Mouse (Mus musculus): ENCODE results near the gene Cycs. TPM values are rescaled to one million over a fixed set of nuclear protein-coding genes. Genes with fewer than 3 reads are reported as not detected.

The Cycs gene
- total RNA-seq (2021), result 10 to 100 TPM; 44.7 to 46.1 TPM
- long read RNA-seq, experiment 1, transcript Cycs-202 (3 exons, 3,123 nt), result major isoform, 221 of 226 reads
- long read RNA-seq, experiment 1, partial matches to known transcripts, result 1 of 226 reads
- long read RNA-seq, experiment 1, other reads (novel, unspliced or antisense), result 0 of 226 reads
- long read RNA-seq, experiment 2, transcript Cycs-202 (3 exons, 3,123 nt), result major isoform, 327 of 332 reads
- long read RNA-seq, experiment 2, partial matches to known transcripts, result 2 of 332 reads
- long read RNA-seq, experiment 2, other reads (novel, unspliced or antisense), result 1 of 332 reads

DNA sequence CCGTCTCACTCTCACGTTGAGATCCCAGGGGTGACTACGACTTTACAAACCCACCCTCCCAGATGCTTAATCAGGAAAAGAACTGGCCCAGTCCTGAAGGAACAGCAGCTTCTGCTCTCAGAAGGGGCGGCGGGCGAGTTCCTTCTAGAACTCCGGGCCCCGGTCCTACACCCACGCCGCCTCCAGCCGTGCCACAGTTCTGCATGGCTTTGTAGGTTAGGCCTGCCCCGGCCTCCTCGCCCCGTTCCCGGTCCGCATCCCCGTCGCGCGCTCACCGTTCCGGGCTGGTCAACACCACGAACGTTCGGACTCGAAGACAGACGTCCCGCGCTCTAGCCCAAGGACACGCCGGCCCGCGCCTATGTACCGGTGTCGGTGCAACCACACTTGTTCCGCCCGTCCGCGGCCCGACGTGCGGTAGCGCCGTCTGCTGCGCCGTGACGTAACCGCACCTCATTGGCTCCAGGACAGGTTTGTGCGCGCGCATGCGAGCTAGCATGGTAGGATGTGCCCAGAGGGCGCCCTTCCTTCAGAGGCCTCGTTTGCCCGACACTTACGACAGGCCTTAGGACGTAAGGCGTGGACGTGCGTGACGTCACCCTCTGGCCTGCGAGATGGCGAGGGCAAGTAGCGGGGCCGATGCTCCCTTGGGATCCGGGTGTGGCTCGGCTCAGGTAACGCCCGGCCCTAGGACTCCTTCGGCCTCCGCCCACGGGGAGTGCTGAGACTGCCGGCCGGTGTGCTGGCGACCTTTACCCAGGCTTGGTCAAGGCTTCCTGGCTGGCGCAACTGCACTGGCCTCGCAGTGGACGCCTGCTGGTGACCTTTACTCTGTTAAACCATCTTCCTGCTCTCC, at the start of gene Cycs:
Cycs (minus strand) TSS at position 398 of the 856 bp plus-strand sequence.
- DNase-seq (ENCODE audit: low spot score in 2 of 2), result peak; percentile 98
- TF ChIP-seq CTCF (conservative IDR thresholded peaks at IDR 0.05), result peak; percentile 57
- Histone ChIP-seq H3K27ac (peak within 1 kb of the TSS; percentile 99), H3K4me3 (peak within 1 kb of the TSS; percentile 85)

- no peak for DNase-seq (ENCODE audit: low spot score in 2 of 2)
- peak; percentile 68 for TF ChIP-seq CTCF (conservative IDR thresholded peaks at IDR 0.05)
- no peak overlapping the region for H3K27ac ChIP-seq
- H3K4me3 ChIP-seq, result no peak overlapping the region
These were observed 35.3 kb upstream of the Cycs start for GRCm38 (mm10) chr6:50601620-50602019.

DNA sequence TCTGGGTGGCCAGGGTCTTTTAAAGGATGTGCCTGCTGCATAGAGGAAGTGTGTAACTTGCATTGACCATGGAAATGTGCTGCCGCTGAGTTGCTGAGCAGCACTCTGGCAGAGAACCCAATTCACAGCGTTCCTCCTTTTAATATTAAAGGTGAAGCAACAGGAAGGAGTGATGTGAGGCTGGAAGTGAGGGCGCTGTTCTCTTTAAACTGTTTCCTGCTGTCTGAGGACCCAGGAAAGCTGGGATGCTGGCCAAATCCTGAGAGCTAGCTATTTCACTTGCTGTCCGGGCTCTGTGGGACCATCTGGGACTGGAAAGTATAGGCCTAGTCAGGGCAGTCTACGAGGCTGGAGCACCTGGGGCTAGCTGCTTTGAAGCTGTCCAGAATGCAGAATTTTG, 32.2 kb upstream of the Cycs start:
- H3K4me3 ChIP-seq, result no peak overlapping the region
- TF ChIP-seq CTCF (conservative IDR thresholded peaks at IDR 0.05), result no peak

GRCm38 (mm10) chr6:50596301-50597211, 30.2 kb upstream of the Cycs start, which contains the start of gene 4921507P07Rik:
Gene 4921507P07Rik, minus strand, starts transcription at chr6:50596632.
- peak; percentile 80 for TF ChIP-seq CTCF (conservative IDR thresholded peaks at IDR 0.05)
- Histone ChIP-seq H3K4me3 (peak within 1 kb of the TSS; percentile 73), H3K27ac (peak within 1 kb of the TSS; percentile 47; the same call in 1 of the 2 replicates)
- peak; percentile 85 to 92 for DNase-seq (ENCODE audit: low spot score in 2 of 2)

More for the DNA sequence above, 32.2 kb upstream of the Cycs start:
- no peak for DNase-seq (ENCODE audit: low spot score in 2 of 2)
- H3K27ac ChIP-seq, result no peak overlapping the region

GRCm38 (mm10) chr6:50594372-50594771, 28.0 kb upstream of the Cycs start:
- no peak for DNase-seq (ENCODE audit: low spot score in 2 of 2)
- no peak overlapping the region for H3K4me3 ChIP-seq
- TF ChIP-seq CTCF (conservative IDR thresholded peaks at IDR 0.05), result peak; percentile 41
- no peak overlapping the region for H3K27ac ChIP-seq

- TF ChIP-seq CTCF (conservative IDR thresholded peaks at IDR 0.05), result peak; percentile 57
- H3K4me3 ChIP-seq, result no peak overlapping the region
- no peak overlapping the region for H3K27ac ChIP-seq
- no peak for DNase-seq (ENCODE audit: low spot score in 2 of 2)
These were observed 27.1 kb upstream of the Cycs start for GRCm38 (mm10) chr6:50593334-50593845.

DNA sequence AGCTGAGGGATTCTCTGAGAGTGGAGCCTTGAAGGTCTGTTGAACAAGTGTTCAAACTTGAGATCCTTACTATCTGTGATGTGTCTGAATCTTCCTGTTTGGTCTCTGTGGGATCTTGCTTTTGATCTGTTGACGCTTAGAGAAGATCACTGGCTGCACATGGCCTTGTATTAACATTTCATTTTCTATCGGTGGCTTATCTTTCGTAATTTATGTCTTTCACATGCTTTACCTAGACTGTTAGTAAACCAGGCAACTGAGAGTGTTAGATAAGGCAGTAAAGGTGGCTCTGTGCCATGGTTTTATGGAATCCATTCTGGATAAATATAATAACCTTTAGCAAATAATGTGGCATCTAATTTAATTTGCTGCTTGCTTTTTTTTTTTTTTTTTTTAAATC, 23.9 kb upstream of the Cycs start:
- no peak overlapping the region for H3K4me3 ChIP-seq
- H3K27ac ChIP-seq, result no peak overlapping the region
- no peak for TF ChIP-seq CTCF (conservative IDR thresholded peaks at IDR 0.05)
- DNase-seq (ENCODE audit: low spot score in 2 of 2), result no peak

DNA sequence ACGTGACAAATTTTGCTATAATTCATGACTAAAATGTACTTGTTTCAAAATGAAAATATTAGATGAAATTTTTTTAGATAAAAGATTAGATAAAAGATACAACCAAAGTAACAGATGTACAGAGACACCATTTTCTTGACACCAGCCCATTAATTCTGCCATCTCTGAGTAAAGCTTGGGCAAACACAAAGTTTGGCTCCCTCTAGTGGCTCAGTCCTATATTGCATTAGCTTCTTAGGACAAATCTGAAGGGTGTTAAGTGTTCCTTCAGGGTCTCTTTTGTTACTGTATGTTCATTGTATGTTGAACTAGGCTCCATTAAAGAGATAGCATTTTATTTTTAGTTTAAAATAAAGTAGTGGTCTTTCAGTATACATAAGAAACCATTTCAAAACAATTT, 21.9 kb upstream of the Cycs start:
- no peak overlapping the region for H3K27ac ChIP-seq
- peak; percentile 96 for TF ChIP-seq CTCF (conservative IDR thresholded peaks at IDR 0.05)
- no peak overlapping the region for H3K4me3 ChIP-seq
- peak; percentile 61 to 72 for DNase-seq (ENCODE audit: low spot score in 2 of 2)

GRCm38 (mm10) chr6:50587412-50587811, 21.1 kb upstream of the Cycs start:
- Histone ChIP-seq H3K27ac (no peak overlapping the region), H3K4me3 (no peak overlapping the region)
- no peak for DNase-seq (ENCODE audit: low spot score in 2 of 2)
- no peak for TF ChIP-seq CTCF (conservative IDR thresholded peaks at IDR 0.05)

- H3K4me3 ChIP-seq, result no peak overlapping the region
- no peak for DNase-seq (ENCODE audit: low spot score in 2 of 2)
- TF ChIP-seq CTCF (conservative IDR thresholded peaks at IDR 0.05), result no peak
- no peak overlapping the region for H3K27ac ChIP-seq
These were observed 20.0 kb upstream of the Cycs start for GRCm38 (mm10) chr6:50586316-50586715.

DNA sequence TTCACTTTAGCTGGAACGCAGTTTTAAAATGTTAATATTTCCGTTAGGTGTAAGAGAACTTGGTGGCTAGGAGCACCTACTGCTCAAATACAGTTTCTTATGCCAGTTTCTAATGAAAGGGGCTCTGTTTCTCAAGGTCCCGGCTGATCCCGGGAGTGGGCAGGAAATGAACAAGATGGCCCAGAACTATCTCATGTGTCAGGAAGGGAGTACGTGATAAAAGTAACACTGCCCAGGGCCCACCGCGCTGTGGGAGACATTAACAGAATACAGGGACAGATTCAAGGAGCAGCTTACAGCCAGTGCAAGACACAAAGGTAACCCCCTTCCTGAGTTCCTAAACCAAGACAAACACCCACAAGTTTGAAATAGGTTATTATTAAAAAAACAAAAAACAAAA, 19.4 kb upstream of the Cycs start:
- no peak for TF ChIP-seq CTCF (conservative IDR thresholded peaks at IDR 0.05)
- no peak overlapping the region for H3K4me3 ChIP-seq
- no peak for DNase-seq (ENCODE audit: low spot score in 2 of 2)

DNA sequence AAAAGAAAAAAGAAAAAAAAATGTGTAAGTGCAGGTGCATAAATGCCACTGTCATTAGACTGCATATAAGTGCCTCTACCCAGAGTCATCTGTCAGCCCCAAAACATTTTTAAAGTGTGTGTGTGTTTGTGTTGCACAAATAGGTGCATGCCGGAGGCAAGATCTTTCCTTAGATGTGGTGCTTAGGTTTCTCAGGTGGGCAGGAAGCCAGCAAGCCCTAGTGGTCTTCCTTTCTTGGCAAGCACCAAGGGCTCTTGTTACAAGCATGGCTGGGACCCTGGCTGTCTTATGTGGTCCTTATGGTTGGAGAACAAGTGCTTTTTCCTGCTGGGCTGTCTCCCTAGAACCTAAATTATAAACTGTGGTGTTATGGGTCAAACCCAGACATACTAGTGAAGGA, 5.3 kb upstream of the Cycs start:
- Histone ChIP-seq H3K4me3 (no peak overlapping the region), H3K27ac (no peak overlapping the region)
- TF ChIP-seq CTCF (conservative IDR thresholded peaks at IDR 0.05), result no peak
- no peak for DNase-seq (ENCODE audit: low spot score in 2 of 2)

More for the DNA sequence above, 19.4 kb upstream of the Cycs start:
- no peak overlapping the region for H3K27ac ChIP-seq

Measured in layer of hippocampus, adult 2 months (tissue).